Mouse (Mus musculus) ovary, adult 18-20 months (tissue): ENCODE data around the gene Fam111a.
A peak's percentile ranks its signal among the peaks of the same experiment; 100 is the strongest.
"Not testable (repeated sequence)": the region's sequence is repeated elsewhere in the genome, so short reads cannot be mapped to it uniquely, and the experiment has no call there.

Experiments
- DNase-seq: peaks from one replicate; pipeline ENCODE4 v3.0.0; 2022; ENCODE audit warnings: low spot score, mixed read lengths

Gene Fam111a

GRCm38 (mm10) chr19:12545440-12545839, at the start of gene Fam111a:
Gene Fam111a (plus strand): TSS chr19:12545740.
- DNase-seq = not testable (repeated sequence)

GRCm38 (mm10) chr19:12496241-12496640, 49.3 kb upstream of the Fam111a start:
- DNase-seq = no peak

- DNase-seq = no peak
Measured at GRCm38 (mm10) chr19:12497909-12498308, 47.6 kb upstream of the Fam111a start.

- DNase-seq = no peak
Measured at GRCm38 (mm10) chr19:12498321-12498720, 47.2 kb upstream of the Fam111a start.

- DNase-seq = no peak
Measured at GRCm38 (mm10) chr19:12498941-12499340, 46.6 kb upstream of the Fam111a start.

- DNase-seq = no peak
Measured at GRCm38 (mm10) chr19:12499485-12499884, 46.1 kb upstream of the Fam111a start.

- no peak for DNase-seq
Measured at GRCm38 (mm10) chr19:12500124-12500523, 45.4 kb upstream of the Fam111a start.

GRCm38 (mm10) chr19:12500881-12501311, 44.6 kb upstream of the Fam111a start:
- DNase-seq = no peak

- DNase-seq = peak; percentile 85
Measured at GRCm38 (mm10) chr19:12501370-12502347, 43.9 kb upstream of the Fam111a start, which contains the start of gene Dtx4. Gene Dtx4 (minus strand): TSS chr19:12501454.

- no peak for DNase-seq
Measured at GRCm38 (mm10) chr19:12502756-12503155, 42.8 kb upstream of the Fam111a start.

- no peak for DNase-seq
Measured at GRCm38 (mm10) chr19:12514621-12515020, 30.9 kb upstream of the Fam111a start.

- no peak for DNase-seq
Measured at GRCm38 (mm10) chr19:12517671-12518540, 27.6 kb upstream of the Fam111a start.

GRCm38 (mm10) chr19:12518541-12518890, 27.0 kb upstream of the Fam111a start:
- DNase-seq = no peak

- no peak for DNase-seq
Measured at GRCm38 (mm10) chr19:12523377-12523776, 22.2 kb upstream of the Fam111a start.

GRCm38 (mm10) chr19:12537168-12537567, 8.4 kb upstream of the Fam111a start:
- no peak for DNase-seq

- DNase-seq = no peak
Measured at GRCm38 (mm10) chr19:12539975-12540374, 5.6 kb upstream of the Fam111a start.

- no peak for DNase-seq
Measured at GRCm38 (mm10) chr19:12540727-12541126, 4.8 kb upstream of the Fam111a start.

- no peak for DNase-seq
Measured at GRCm38 (mm10) chr19:12541644-12542043, 3.9 kb upstream of the Fam111a start.

- DNase-seq = no peak
Measured at GRCm38 (mm10) chr19:12549166-12549565, 3.6 kb downstream of the Fam111a start.

- no peak for DNase-seq
Measured at GRCm38 (mm10) chr19:12550005-12550942, 4.7 kb downstream of the Fam111a start.

GRCm38 (mm10) chr19:12556293-12556692, 10.8 kb downstream of the Fam111a start:
- no peak for DNase-seq
